Mouse (Mus musculus): ENCODE data around the gene Wdfy2. TPM values are rescaled to one million over a fixed set of nuclear protein-coding genes. Genes with fewer than 3 reads are reported as not detected.
"Not testable (repeated sequence)": the region's sequence is repeated elsewhere in the genome, so short reads cannot be mapped to it uniquely, and the experiment has no call there.

The Wdfy2 gene
- total RNA-seq, 2 experiments from 2014 or later: 8.0 TPM

- H3K4me3 ChIP-seq: no peak overlapping the region
- peak overlapping the region; percentile 9; the same call in 1 of the 2 replicates for H3K27ac ChIP-seq
- DNase-seq: no peak
- intact Hi-C loops (cut with DNase I): no loop called here
- no peak for TF ChIP-seq CTCF (IDR thresholded peaks at IDR 0.05)
These were observed 47.7 kb downstream of the Wdfy2 start for GRCm38 (mm10) chr14:62885146-62885545.

GRCm38 (mm10) chr14:62891401-62891800, 53.9 kb downstream of the Wdfy2 start:
- intact Hi-C loops (cut with DNase I): no loop called here
- DNase-seq: no peak
- no peak overlapping the region for H3K4me3 ChIP-seq
- no peak for TF ChIP-seq CTCF (IDR thresholded peaks at IDR 0.05)
- no peak overlapping the region for H3K27ac ChIP-seq

GRCm38 (mm10) chr14:62892771-62893641, 55.5 kb downstream of the Wdfy2 start:
- H3K4me3 ChIP-seq: no peak overlapping the region
- peak overlapping the region; percentile 56 for H3K27ac ChIP-seq
- TF ChIP-seq CTCF (IDR thresholded peaks at IDR 0.05): no peak
- intact Hi-C loops (cut with DNase I): no loop called here
- DNase-seq: peak; percentile 54

GRCm38 (mm10) chr14:62893642-62894180, 56.2 kb downstream of the Wdfy2 start:
- DNase-seq; intact Hi-C loops (cut with DNase I); H3K4me3 ChIP-seq: not testable (repeated sequence)
- H3K27ac ChIP-seq: peak overlapping the region; percentile 56; the same call in 1 of the 2 replicates

GRCm38 (mm10) chr14:62894924-62895840, 57.7 kb downstream of the Wdfy2 start:
- intact Hi-C loops (cut with DNase I): no loop called here
- Histone ChIP-seq H3K4me3 (no peak overlapping the region), H3K27ac (no peak overlapping the region)
- no peak for TF ChIP-seq CTCF (IDR thresholded peaks at IDR 0.05)
- no peak for DNase-seq

- intact Hi-C loops (cut with DNase I): no loop called here
- no peak for TF ChIP-seq CTCF (IDR thresholded peaks at IDR 0.05)
- H3K4me3 ChIP-seq: no peak overlapping the region
- H3K27ac ChIP-seq: no peak overlapping the region
- DNase-seq: no peak
These were observed 60.6 kb downstream of the Wdfy2 start for GRCm38 (mm10) chr14:62898061-62898460.

- no peak for DNase-seq
- TF ChIP-seq CTCF (IDR thresholded peaks at IDR 0.05): no peak
- intact Hi-C loops (cut with DNase I): no loop called here
These were observed 70.4 kb downstream of the Wdfy2 start for GRCm38 (mm10) chr14:62907888-62908287.

GRCm38 (mm10) chr14:62908550-62908949, 71.1 kb downstream of the Wdfy2 start:
- H3K27ac ChIP-seq: peak overlapping the region; percentile 16; the same call in 1 of the 2 replicates
- no peak for DNase-seq
- no peak overlapping the region for H3K4me3 ChIP-seq
- intact Hi-C loops (cut with DNase I): no loop called here
- no peak for TF ChIP-seq CTCF (IDR thresholded peaks at IDR 0.05)

More at GRCm38 (mm10) chr14:62907888-62908287, 70.4 kb downstream of the Wdfy2 start:
- no peak overlapping the region for H3K4me3 ChIP-seq
- H3K27ac ChIP-seq: no peak overlapping the region

GRCm38 (mm10) chr14:62910859-62911258, 73.4 kb downstream of the Wdfy2 start:
- intact Hi-C loops (cut with DNase I): no loop called here
- Histone ChIP-seq H3K27ac (no peak overlapping the region), H3K4me3 (no peak overlapping the region)
- no peak for TF ChIP-seq CTCF (IDR thresholded peaks at IDR 0.05)
- DNase-seq: no peak

GRCm38 (mm10) chr14:62915146-62915685, 77.7 kb downstream of the Wdfy2 start:
- no peak overlapping the region for H3K4me3 ChIP-seq
- no peak overlapping the region for H3K27ac ChIP-seq
- no peak for TF ChIP-seq CTCF (IDR thresholded peaks at IDR 0.05)
- no peak for DNase-seq
- intact Hi-C loops (cut with DNase I): loop anchor here (5.0 kb wide), 1 partner anchor 33 kb away; no protein-coding TSS in a partner anchor

GRCm38 (mm10) chr14:62916488-62917034, 79.1 kb downstream of the Wdfy2 start:
- H3K27ac ChIP-seq: no peak overlapping the region
- intact Hi-C loops (cut with DNase I): loop anchor here (5.0 kb wide), 1 partner anchor 34 kb away; no protein-coding TSS in a partner anchor
- no peak for TF ChIP-seq CTCF (IDR thresholded peaks at IDR 0.05)
- no peak overlapping the region for H3K4me3 ChIP-seq
- DNase-seq: peak; percentile 61

- TF ChIP-seq CTCF (IDR thresholded peaks at IDR 0.05): no peak
- DNase-seq: no peak
- Histone ChIP-seq H3K4me3 (no peak overlapping the region), H3K27ac (no peak overlapping the region)
- intact Hi-C loops (cut with DNase I): no loop called here
These were observed 83.9 kb downstream of the Wdfy2 start for GRCm38 (mm10) chr14:62921401-62921800.
